Mouse (Mus musculus) layer of hippocampus, adult 18-20 months (tissue): ENCODE results near the gene Creb3. TPM values are rescaled to one million over a fixed set of nuclear protein-coding genes. Genes with fewer than 3 reads are reported as not detected.

Source experiments
- DNase-seq, 2 experiments: peaks; one replicate each; pipeline ENCODE4 v3.0.0; 2022; ENCODE audit warnings: low spot score in 2 of 2
- total RNA-seq, 2 experiments: library from RNA; stranded (reverse); gene quantifications; 2 replicates each; pipeline ENCODE4 v1.2.3; 2021

Gene Creb3
- total RNA-seq, 2 experiments from 2014 or later, result 67.4 to 74.5 TPM

DNA sequence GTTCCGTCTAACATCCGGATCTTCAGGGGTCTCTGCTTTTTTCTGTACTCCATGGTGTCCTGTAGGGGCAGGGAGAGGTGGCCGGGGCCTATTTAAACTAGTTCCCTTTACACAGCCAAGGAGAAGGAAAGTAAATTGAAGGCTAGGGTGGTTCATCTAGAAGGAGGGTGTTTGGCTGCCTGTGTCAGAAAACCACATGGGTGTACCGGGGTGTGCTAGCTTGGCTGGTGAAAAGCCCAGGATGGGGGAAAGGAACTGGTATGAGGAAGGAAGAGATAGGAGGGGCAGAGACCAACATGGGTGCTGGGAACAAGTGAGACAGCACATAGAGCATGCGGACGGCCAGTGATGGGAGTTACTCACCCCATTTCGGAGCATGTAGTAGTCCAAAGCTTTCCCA, 6.2 kb upstream of the Creb3 start:
- no peak for DNase-seq

- no peak for DNase-seq
These were observed 4.0 kb upstream of the Creb3 start for GRCm38 (mm10) chr4:43558028-43558630.

- no peak for DNase-seq
These were observed 3.3 kb upstream of the Creb3 start for GRCm38 (mm10) chr4:43558631-43559356.

GRCm38 (mm10) chr4:43559519-43560242, 2.5 kb upstream of the Creb3 start:
- DNase-seq, result no peak

DNA sequence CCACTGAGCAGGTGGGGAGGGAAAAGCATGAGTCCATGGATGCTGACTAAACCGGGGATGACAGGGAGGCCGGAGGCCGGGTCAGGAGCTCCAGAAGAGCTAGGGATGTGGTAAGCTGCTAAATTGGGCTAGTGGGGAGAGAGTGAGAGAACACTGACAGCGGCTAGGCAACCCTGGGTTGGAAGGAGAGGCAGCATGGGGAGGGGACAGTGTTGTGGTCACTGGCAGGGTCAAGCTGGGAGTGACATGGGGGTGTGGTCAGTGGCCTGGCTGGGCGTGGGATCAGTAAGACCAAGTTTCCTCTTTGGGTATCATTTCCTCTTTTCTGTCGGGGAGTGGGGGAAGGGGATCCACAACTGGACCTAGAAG, 1.9 kb upstream of the Creb3 start:
- DNase-seq, result no peak

DNA sequence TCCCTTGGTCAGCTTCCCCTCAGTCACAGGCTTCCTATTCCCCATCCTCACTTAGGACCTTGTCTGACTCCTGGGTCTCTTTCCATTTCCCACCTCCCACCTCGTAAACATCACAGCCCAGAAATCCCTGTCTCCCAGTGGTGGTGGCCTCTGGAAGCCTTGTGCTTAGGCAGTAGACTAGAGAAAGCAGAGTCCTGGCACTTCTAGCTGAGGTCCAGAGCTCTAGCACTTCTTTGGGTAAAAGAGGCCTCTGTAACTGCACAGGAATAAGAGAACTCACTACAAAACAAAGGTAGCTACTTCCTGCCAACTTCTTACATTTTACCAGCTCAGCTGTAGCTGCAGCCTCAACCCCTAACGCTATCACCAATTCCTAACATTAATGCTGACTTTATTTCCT, 1.2 kb upstream of the Creb3 start:
- DNase-seq, result no peak

DNA sequence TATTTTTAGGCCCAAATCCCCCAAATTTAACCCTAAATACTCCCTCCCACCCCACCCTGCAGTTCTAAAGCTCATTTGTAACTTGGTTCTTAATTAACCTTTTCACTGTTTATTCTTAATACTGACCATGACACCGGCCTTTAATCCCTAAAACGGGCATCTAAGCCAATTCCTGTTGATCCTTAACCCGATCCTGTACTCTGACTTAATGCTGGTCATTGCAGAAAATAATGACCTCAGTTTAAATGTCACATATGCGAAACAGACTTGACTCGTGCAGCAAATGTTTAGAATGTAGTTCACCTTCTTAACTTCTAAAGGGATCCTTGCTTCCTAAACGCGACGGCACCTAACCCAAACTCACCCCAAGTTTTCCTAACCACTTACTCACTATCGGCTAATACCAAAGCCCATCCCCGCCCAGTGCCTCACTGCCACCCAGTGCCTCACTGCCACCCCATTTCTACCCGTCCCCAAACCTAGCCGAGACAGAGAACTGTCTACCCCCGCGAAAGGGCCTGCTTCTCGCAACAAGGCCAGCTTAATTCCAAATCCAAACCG, 616 bp upstream of the Creb3 start:
- DNase-seq, result no peak

- DNase-seq, result peak in 1 of 2 experiments; percentile 15
These were observed 853 bp downstream of the Creb3 start for GRCm38 (mm10) chr4:43562769-43563600.

GRCm38 (mm10) chr4:43563601-43563875, 1.4 kb downstream of the Creb3 start:
- no peak for DNase-seq

DNA sequence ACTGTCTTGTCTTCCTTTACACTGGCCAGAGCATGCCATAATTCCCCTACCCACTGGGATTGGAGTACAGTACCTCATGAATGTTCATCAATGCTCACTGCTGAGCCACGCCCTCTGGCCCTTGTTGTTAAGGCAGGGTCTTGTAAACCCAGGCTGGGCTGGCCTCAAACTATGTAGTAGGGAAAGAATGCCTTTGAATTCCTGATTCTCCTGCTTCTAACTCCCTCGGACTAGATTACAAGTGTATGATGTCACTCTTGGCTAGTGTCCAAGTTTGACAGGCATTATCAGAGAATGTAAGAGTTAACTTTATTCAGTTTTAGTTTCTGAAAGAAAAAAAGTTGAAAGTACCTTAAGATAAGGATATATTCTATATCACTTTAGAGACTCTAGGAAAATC, 2.1 kb downstream of the Creb3 start:
- no peak for DNase-seq

GRCm38 (mm10) chr4:43567140-43567539, 5.0 kb downstream of the Creb3 start:
- DNase-seq, result no peak

DNA sequence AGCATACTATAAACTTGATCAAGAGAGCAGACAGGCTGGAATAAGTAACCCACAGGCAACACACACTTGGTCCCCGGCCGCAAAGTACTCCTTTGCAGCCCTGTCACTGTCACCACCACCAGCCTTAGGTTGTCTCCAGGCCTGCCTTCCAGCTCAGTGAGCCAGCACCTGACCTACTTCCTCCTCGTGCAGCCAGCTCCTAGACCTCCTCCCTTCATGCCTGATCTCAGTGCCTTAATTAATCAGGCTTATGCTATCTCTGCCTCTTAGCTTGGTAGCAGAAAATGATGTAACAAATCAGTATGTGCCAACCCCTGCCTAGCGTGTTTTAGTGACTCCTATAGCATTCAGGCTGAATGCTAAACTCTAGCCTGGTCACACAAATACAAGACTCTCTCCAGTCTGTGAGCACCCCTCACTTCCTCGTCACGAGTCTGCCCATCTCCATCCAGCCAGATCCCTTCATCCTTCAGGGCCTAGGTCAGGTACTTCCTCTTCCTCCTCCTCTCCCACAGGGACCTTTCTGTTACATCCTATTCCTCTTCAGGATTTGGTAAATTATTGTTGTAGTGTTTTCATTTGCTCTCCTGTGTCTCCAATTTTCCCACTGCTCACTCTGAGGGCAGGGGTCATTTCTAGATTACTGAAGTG, 9.4 kb downstream of the Creb3 start:
- DNase-seq, result no peak

DNA sequence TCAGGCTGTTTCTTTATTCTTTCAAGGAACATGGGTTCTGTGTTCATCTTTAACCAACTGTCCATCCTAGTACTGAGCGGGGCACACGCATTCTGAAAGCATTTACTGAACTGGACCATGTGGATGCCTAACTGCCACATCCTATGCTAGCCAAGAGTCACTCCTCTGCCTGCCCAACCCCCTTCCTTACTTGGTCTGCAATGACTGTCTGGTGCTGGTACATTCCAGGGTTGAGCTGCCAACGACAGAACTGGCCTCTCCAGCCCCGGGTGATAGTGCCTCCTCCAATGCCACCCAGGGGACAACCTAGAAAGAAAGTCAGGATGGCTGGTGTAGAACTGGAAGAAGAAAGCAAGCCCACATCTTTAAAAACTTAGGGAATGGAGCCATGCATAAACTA, 11.4 kb downstream of the Creb3 start:
- no peak for DNase-seq

GRCm38 (mm10) chr4:43575356-43575755, 13.2 kb downstream of the Creb3 start:
- DNase-seq, result no peak

- DNase-seq, result peak in 1 of 2 experiments; percentile 49
These were observed 15.2 kb downstream of the Creb3 start for GRCm38 (mm10) chr4:43577237-43577881.

DNA sequence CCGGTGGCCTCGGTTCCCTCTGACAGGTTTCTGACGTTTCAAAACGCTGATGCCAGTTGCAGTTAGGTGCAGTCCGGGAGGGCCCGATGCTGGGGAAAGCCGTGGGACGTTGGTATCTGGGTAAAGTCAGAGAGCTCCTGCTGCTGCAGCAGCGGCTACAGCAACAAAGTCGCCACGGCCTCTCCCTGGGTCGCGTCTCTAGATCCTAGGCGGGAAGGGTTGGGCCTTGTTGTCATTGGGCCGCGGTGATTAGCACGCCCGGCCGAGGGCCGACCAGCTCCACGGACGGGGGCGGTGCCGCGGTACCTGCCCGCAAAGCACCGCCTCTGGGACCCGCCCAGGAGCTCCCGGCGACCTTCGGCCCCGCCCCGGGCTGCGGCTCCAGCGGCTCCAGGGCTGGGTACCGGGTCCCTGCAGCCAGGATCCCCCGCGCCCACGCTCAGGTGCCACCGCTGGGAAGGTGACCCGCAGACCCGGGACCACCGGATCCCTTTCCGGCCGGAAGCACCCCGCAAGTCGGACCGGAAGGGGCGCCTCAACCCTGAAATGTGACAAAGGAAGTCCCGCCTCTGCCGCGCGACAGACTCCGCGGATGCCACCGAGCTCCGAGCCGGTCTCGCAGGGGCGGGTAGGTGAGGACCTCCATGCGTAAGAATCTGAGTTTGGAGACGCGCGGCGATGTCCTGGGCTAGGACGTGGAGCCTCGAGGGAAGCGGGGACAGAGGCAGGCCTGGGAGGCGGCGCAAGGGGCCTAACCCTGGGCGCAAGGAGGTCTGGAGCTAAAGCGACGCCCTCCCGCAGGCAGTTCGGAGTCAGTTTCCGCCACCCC, 16.5 kb downstream of the Creb3 start, which contains the start of the genes Rgp1 and Gba2:
Gene Rgp1, plus strand, starts transcription at position 340 of the 829 bp plus-strand sequence.
Gene Gba2, minus strand, starts transcription at position 498 of the 829 bp plus-strand sequence.
- DNase-seq, result peak; percentile 82 to 87

DNA sequence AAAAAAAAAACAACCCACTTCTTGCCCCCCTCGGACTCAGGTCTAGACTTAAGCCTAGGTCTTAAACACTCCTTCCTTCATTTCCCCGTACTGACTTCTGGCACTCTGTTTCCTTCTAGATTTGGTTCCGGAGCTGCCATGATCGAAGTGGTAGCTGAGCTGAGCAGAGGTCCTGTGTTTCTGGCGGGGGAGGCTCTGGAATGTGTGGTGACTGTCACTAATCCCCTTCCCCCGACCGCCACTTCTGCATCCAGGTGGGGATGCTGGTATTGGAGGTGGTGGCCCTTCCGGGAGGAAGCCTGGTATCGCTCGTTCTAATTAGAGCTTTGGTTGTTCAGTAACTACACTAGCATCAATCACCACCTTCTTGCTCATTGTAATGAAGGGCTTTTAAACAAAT, 17.1 kb downstream of the Creb3 start:
- no peak for DNase-seq

- DNase-seq, result no peak
These were observed 17.6 kb downstream of the Creb3 start for GRCm38 (mm10) chr4:43579731-43580130.

GRCm38 (mm10) chr4:43580721-43581120, 18.6 kb downstream of the Creb3 start:
- no peak for DNase-seq
